Comparison of ENCODE assay signal across 9 mouse cellular contexts in genomic region chr2:127363696-127364095, GRCm38 (mm10). TPM values are rescaled to one million over a fixed set of nuclear protein-coding genes. Genes with fewer than 3 reads are reported as not detected.
A peak's percentile ranks its signal among the peaks of the same experiment; 100 is the strongest.
DNase-seq lines count a peak whose midpoint lies in the region; ATAC-seq lines count a peak whose summit lies in the region.
"Had no signal": no experiment of that assay in that cellular context is flagged by ENCODE, and none has a peak within 500 bp of the region (broad histone marks: within the 10 kb centered on the region; RNA-seq: fewer than 3 reads in every experiment).

No protein-coding gene starts in this region.

- no peaks in the 10 kb centered on the region for H3K9me3 ChIP-seq in heart, embryonic 15.5 days (replicated peaks)
- H3K9me3 ChIP-seq in forebrain, embryonic 13.5 days (replicated peaks): no peaks in the 10 kb centered on the region
- H3K9me3 ChIP-seq in neural tube, embryonic 11.5 days (ENCODE audit: control insufficient read depth, low read length): no peaks in the 10 kb centered on the region

- no peak overlapping the region for H3K9ac ChIP-seq in heart, embryonic 15.5 days
- H3K9ac ChIP-seq in forebrain, embryonic 13.5 days: peak overlapping the region; percentile 40; the same call in 1 of the 2 replicates
- no peak overlapping the region for H3K9ac ChIP-seq in neural tube, embryonic 11.5 days (ENCODE audit: low read length)

- H3K27me3 ChIP-seq in heart, embryonic 15.5 days: peaks cover 84% of the 10 kb centered on the region
- peaks cover 76% of the 10 kb centered on the region for H3K27me3 ChIP-seq in forebrain, embryonic 13.5 days
- peaks cover 50% of the 10 kb centered on the region for H3K27me3 ChIP-seq in neural tube, embryonic 11.5 days (ENCODE audit: control insufficient read depth, insufficient read depth, low read length)

- no peak overlapping the region for H3K27ac ChIP-seq in heart, embryonic 15.5 days
- H3K27ac ChIP-seq in forebrain, embryonic 13.5 days: no peak overlapping the region
- H3K27ac ChIP-seq in neural tube, embryonic 11.5 days (ENCODE audit: low read depth, low read length): no peak overlapping the region

- no peak for ATAC-seq in heart, embryonic 15.5 days (replicated peaks; ENCODE audit: insufficient number of reproducible peaks, insufficient read depth, low FRiP score, low read depth)
- 0 out of 2 replicates have a peak, but pooled peaks have one; percentile 26 for ATAC-seq in forebrain, embryonic 13.5 days
- no peak for ATAC-seq in neural tube, embryonic 11.5 days (ENCODE audit: insufficient read depth, low FRiP score, low TSS enrichment)

- no peaks in the 10 kb centered on the region for H3K36me3 ChIP-seq in heart, embryonic 15.5 days
- H3K36me3 ChIP-seq in forebrain, embryonic 13.5 days (ENCODE audit: poor library complexity, severe bottlenecking): no peaks in the 10 kb centered on the region
- no peaks in the 10 kb centered on the region for H3K36me3 ChIP-seq in neural tube, embryonic 11.5 days (ENCODE audit: control insufficient read depth, insufficient read depth, low read length)

- 5% methylated on average over 20 of the region's 20 CpGs for WGBS in heart, embryonic 15.5 days
- 6% methylated on average over 20 of the region's 20 CpGs for WGBS in forebrain, embryonic 13.5 days
- WGBS in neural tube, embryonic 11.5 days: 8% methylated on average over 20 of the region's 20 CpGs

- peak overlapping the region; percentile 82 for H3K4me2 ChIP-seq in heart, embryonic 15.5 days
- H3K4me2 ChIP-seq in forebrain, embryonic 13.5 days: peak overlapping the region; percentile 74
- H3K4me2 ChIP-seq in neural tube, embryonic 11.5 days (ENCODE audit: low read depth): peak overlapping the region; percentile 57

- DNase-seq in heart, postnatal 4 days: no peak
- peak; percentile 36 for DNase-seq in kidney, postnatal 14 days
- no peak for DNase-seq in neural tube, embryonic 11.5 days (ENCODE audit: low spot score)
- DNase-seq in thymus, adult 18-20 months: no peak
- DNase-seq in retina, embryonic 14.5 days (ENCODE audit: low spot score): no peak
- DNase-seq in spleen, adult 12 weeks (ENCODE audit: low spot score): no peak

- H3K4me1 ChIP-seq in heart, embryonic 15.5 days (replicated peaks): peaks cover 17% of the 10 kb centered on the region
- peaks cover 16% of the 10 kb centered on the region for H3K4me1 ChIP-seq in forebrain, embryonic 13.5 days
- H3K4me1 ChIP-seq in neural tube, embryonic 11.5 days (ENCODE audit: control insufficient read depth, insufficient read depth, low read length): peaks cover 5% of the 10 kb centered on the region; the same call in 1 of the 2 replicates

- peak overlapping the region; percentile 49 for H3K4me3 ChIP-seq in heart, embryonic 15.5 days
- H3K4me3 ChIP-seq in forebrain, embryonic 13.5 days: peak overlapping the region; percentile 44
- H3K4me3 ChIP-seq in neural tube, embryonic 11.5 days (ENCODE audit: low read depth, low read length): peak overlapping the region; percentile 38

RNA-seq across cellular contexts. Expression of gene Adra2b, which starts 0.7 kb away (rescaled TPM):
- polyA plus RNA-seq in heart, embryonic 15.5 days (2015; fragmentation: Nextera tagmentation; extraction: Ambion mirVana): 1.1 and 1.3 TPM in 2 replicates
- total RNA-seq in heart, postnatal 4 days (2021): under 1 TPM; 0.32 to 0.33 TPM
- 0.18 and 0.42 TPM in 2 replicates for polyA plus RNA-seq in forebrain, embryonic 13.5 days (2015; fragmentation: Nextera tagmentation; extraction: Ambion mirVana)
- polyA plus RNA-seq in neural tube, embryonic 11.5 days (2014; fragmentation: Nextera tagmentation; extraction: Ambion mirVana): 2.0 and 2.8 TPM in 2 replicates
- total RNA-seq: MEL had no signal

RNA-seq across cellular contexts. Expression of gene Astl, which starts 25.3 kb away (rescaled TPM):
- 0.08 TPM in 1 of 2 replicates, not detected in the other for polyA plus RNA-seq in heart, embryonic 15.5 days (2015; fragmentation: Nextera tagmentation; extraction: Ambion mirVana)
- not detected for total RNA-seq in heart, postnatal 4 days (2021)
- polyA plus RNA-seq in forebrain, embryonic 13.5 days (2015; fragmentation: Nextera tagmentation; extraction: Ambion mirVana): not detected in 2 replicates
- not detected in 2 replicates for polyA plus RNA-seq in neural tube, embryonic 11.5 days (2014; fragmentation: Nextera tagmentation; extraction: Ambion mirVana)
- total RNA-seq: MEL had no signal

RNA-seq across cellular contexts. Expression of gene Dusp2, which starts 27.7 kb away (rescaled TPM):
- polyA plus RNA-seq in heart, embryonic 15.5 days (2015; fragmentation: Nextera tagmentation; extraction: Ambion mirVana): 11.6 and 16.7 TPM in 2 replicates
- 1 to 10 TPM; 3.3 to 3.7 TPM for total RNA-seq in heart, postnatal 4 days (2021)
- polyA plus RNA-seq in forebrain, embryonic 13.5 days (2015; fragmentation: Nextera tagmentation; extraction: Ambion mirVana): 3.1 and 3.6 TPM in 2 replicates
- 7.0 TPM in 2 replicates for polyA plus RNA-seq in neural tube, embryonic 11.5 days (2014; fragmentation: Nextera tagmentation; extraction: Ambion mirVana)
